In the genomic region with DNA sequence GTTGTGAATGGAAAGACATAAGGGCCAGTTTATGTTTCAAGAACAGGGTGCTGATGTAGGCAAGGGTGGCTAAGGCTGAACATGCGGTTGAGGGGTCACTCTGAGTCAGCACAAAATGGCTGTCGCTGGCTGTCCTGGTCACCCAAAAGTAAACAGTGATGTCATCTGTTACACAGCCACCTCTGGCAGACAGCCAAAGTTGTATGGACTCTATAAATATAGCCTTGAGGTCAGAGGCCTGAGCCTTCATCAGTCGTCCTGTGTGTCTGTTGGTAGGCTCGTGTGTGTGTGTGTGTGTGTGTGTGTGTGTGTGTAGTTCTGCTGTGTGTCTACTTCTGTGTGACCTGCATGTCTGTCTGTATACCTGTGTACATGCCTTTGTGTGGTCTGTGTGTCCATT, we compare ENCODE assay signal across 19 mouse cellular contexts. TPM values are rescaled to one million over a fixed set of nuclear protein-coding genes. Genes with fewer than 3 reads are reported as not detected.
A peak's percentile ranks its signal among the peaks of the same experiment; 100 is the strongest.
DNase-seq lines count a peak whose midpoint lies in the region; ATAC-seq and TF ChIP-seq lines count a peak whose summit lies in the region.
"Had no signal": no experiment of that assay in that cellular context is flagged by ENCODE, and none has a peak within 500 bp of the region (broad histone marks: within the 10 kb centered on the region; RNA-seq: fewer than 3 reads in every experiment).

No protein-coding gene starts in this region.

- H3K36me3 ChIP-seq in lung, postnatal 0 days (ENCODE audit: insufficient read depth, low read length), result no peaks in the 10 kb centered on the region
- no peaks in the 10 kb centered on the region for H3K36me3 ChIP-seq in liver, embryonic 15.5 days (replicated peaks)
- H3K36me3 ChIP-seq in forebrain, embryonic 13.5 days (ENCODE audit: poor library complexity, severe bottlenecking), result peaks cover 1% of the 10 kb centered on the region
- H3K36me3 ChIP-seq: lung, embryonic 15.5 days had no signal

- H3K27ac ChIP-seq in lung, postnatal 0 days (ENCODE audit: low read length), result no peak overlapping the region
- H3K27ac ChIP-seq in bone marrow macrophage, adult 2 months (ENCODE audit: insufficient read depth, low read depth, low read length), result peak overlapping the region; percentile 19
- H3K27ac ChIP-seq in liver, embryonic 15.5 days (replicated peaks), result no peak overlapping the region
- no peak overlapping the region for H3K27ac ChIP-seq in forebrain, embryonic 13.5 days
- H3K27ac ChIP-seq: embryonic facial prominence, embryonic 13.5 days; hindbrain, embryonic 14.5 days; lung, embryonic 15.5 days; midbrain, embryonic 13.5 days had no signal

- H3K27me3 ChIP-seq in lung, postnatal 0 days (replicated peaks; ENCODE audit: insufficient read depth, low read length), result 0 out of 2 replicates have a peak, but pooled peaks cover 4% of the 10 kb centered on the region
- peaks cover 13% of the 10 kb centered on the region; the same call in 1 of the 2 replicates for H3K27me3 ChIP-seq in liver, embryonic 15.5 days
- peaks cover 17% of the 10 kb centered on the region for H3K27me3 ChIP-seq in forebrain, embryonic 13.5 days

- H3K9me3 ChIP-seq in lung, postnatal 0 days (ENCODE audit: low read length), result no peaks in the 10 kb centered on the region
- no peaks in the 10 kb centered on the region for H3K9me3 ChIP-seq in liver, embryonic 15.5 days (replicated peaks)
- H3K9me3 ChIP-seq in forebrain, embryonic 13.5 days (replicated peaks), result no peaks in the 10 kb centered on the region
- H3K9me3 ChIP-seq: embryonic facial prominence, embryonic 13.5 days; lung, embryonic 15.5 days; midbrain, embryonic 13.5 days had no signal

- no peak for TF ChIP-seq POLR2A in bone marrow macrophage, adult 2 months (IDR thresholded peaks at IDR 0.05; ENCODE audit: borderline replicate concordance, low read depth, low read length)

- 0 out of 2 replicates have a peak, but pooled peaks cover 5% of the 10 kb centered on the region for H3K4me1 ChIP-seq in lung, postnatal 0 days (ENCODE audit: insufficient read depth, low read depth, low read length)
- peaks cover 20% of the 10 kb centered on the region for H3K4me1 ChIP-seq in bone marrow macrophage, adult 2 months (ENCODE audit: control insufficient read depth, insufficient read depth, low read length)
- peaks cover 39% of the 10 kb centered on the region for H3K4me1 ChIP-seq in liver, embryonic 15.5 days (replicated peaks)
- peaks cover 20% of the 10 kb centered on the region for H3K4me1 ChIP-seq in forebrain, embryonic 13.5 days

- 6% methylated on average over 4 of the region's 4 CpGs for WGBS in lung, postnatal 0 days
- WGBS in liver, embryonic 15.5 days (ENCODE audit: insufficient replicate concordance), result 43% methylated on average over 4 of the region's 4 CpGs
- WGBS in forebrain, embryonic 13.5 days, result 70% methylated on average over 4 of the region's 4 CpGs

- DNase-seq in lung, postnatal 0 days (ENCODE audit: low spot score), result peak; percentile 69
- DNase-seq in lung, postnatal 25 days (ENCODE audit: low spot score), result no peak
- peak; percentile 79 for DNase-seq in yolk sac, embryonic 10.5 days (ENCODE audit: low spot score)
- DNase-seq in left cerebral cortex, postnatal 36 days (ENCODE audit: low spot score in 2 of 2), result no peak
- DNase-seq: gastrocnemius, postnatal 25 days; kidney, adult 18-20 months; kidney, postnatal 4 days; left cerebral cortex, postnatal 4 days; retina, postnatal 1 day had no signal

- H3K4me3 ChIP-seq in lung, postnatal 0 days (ENCODE audit: low read depth, low read length), result no peak overlapping the region
- no peak overlapping the region for H3K4me3 ChIP-seq in bone marrow macrophage, adult 2 months (ENCODE audit: insufficient read depth, low read length)
- no peak overlapping the region for H3K4me3 ChIP-seq in liver, embryonic 15.5 days (replicated peaks)
- H3K4me3 ChIP-seq in forebrain, embryonic 13.5 days, result no peak overlapping the region
- H3K4me3 ChIP-seq: embryonic facial prominence, embryonic 13.5 days; lung, embryonic 15.5 days; midbrain, embryonic 13.5 days; myocyte had no signal

- no peak overlapping the region for H3K9ac ChIP-seq in lung, postnatal 0 days (replicated peaks; ENCODE audit: low read depth)
- H3K9ac ChIP-seq in liver, embryonic 15.5 days, result no peak overlapping the region
- no peak overlapping the region for H3K9ac ChIP-seq in forebrain, embryonic 13.5 days
- H3K9ac ChIP-seq: embryonic facial prominence, embryonic 13.5 days; hindbrain, embryonic 14.5 days; lung, embryonic 15.5 days; midbrain, embryonic 13.5 days had no signal

- TF ChIP-seq EP300 in lung, postnatal 0 days (IDR thresholded peaks at IDR 0.05), result no peak

- H3K4me2 ChIP-seq in lung, postnatal 0 days (replicated peaks; ENCODE audit: low read depth, low read length), result no peak overlapping the region
- no peak overlapping the region for H3K4me2 ChIP-seq in liver, embryonic 15.5 days
- no peak overlapping the region for H3K4me2 ChIP-seq in forebrain, embryonic 13.5 days
- H3K4me2 ChIP-seq: embryonic facial prominence, embryonic 13.5 days; hindbrain, embryonic 14.5 days; lung, embryonic 15.5 days; midbrain, embryonic 13.5 days had no signal

- intact Hi-C loops in left cerebral cortex, postnatal 36 days (cut with DNase I), result no loop called here

- ATAC-seq in lung, postnatal 0 days, result peak; percentile 14
- peak; percentile 64 for ATAC-seq in liver, embryonic 15.5 days (ENCODE audit: insufficient read depth)
- no peak for ATAC-seq in forebrain, embryonic 13.5 days
- ATAC-seq: midbrain, embryonic 13.5 days; Patski had no signal

- TF ChIP-seq CTCF in lung, postnatal 0 days (IDR thresholded peaks at IDR 0.05), result no peak
- TF ChIP-seq CTCF in bone marrow macrophage, adult 2 months (IDR thresholded peaks at IDR 0.05; ENCODE audit: low read depth, low read length), result no peak

RNA-seq across cellular contexts. Expression of a gene that starts 1.7 kb away (rescaled TPM):
- 27.9 and 31.0 TPM in 2 replicates for polyA plus RNA-seq in lung, postnatal 0 days (2015; fragmentation: Nextera tagmentation; extraction: Ambion mirVana)
- 13.5 and 16.7 TPM in 2 replicates for polyA plus RNA-seq in bone marrow macrophage, adult 2 months (2012; ENCODE audit: insufficient read depth, insufficient read length, missing spikeins)
- 7.7 and 8.1 TPM in 2 replicates for polyA plus RNA-seq in liver, embryonic 15.5 days (2015; fragmentation: Nextera tagmentation; extraction: Ambion mirVana)
- 10 to 100 TPM; 31.4 to 34.7 TPM for total RNA-seq in left cerebral cortex, postnatal 36 days (2021)
- polyA plus RNA-seq in forebrain, embryonic 13.5 days (2015; fragmentation: Nextera tagmentation; extraction: Ambion mirVana), result 23.5 and 24.6 TPM in 2 replicates

RNA-seq across cellular contexts. Expression of a gene that starts 7.5 kb away (rescaled TPM):
- polyA plus RNA-seq in lung, postnatal 0 days (2015; fragmentation: Nextera tagmentation; extraction: Ambion mirVana), result 0.33 and 0.40 TPM in 2 replicates
- not detected in 2 replicates for polyA plus RNA-seq in bone marrow macrophage, adult 2 months (2012; ENCODE audit: insufficient read depth, insufficient read length, missing spikeins)
- not detected in 2 replicates for polyA plus RNA-seq in liver, embryonic 15.5 days (2015; fragmentation: Nextera tagmentation; extraction: Ambion mirVana)
- total RNA-seq in left cerebral cortex, postnatal 36 days (2021), result 10 to 100 TPM; 28.3 to 30.3 TPM
- polyA plus RNA-seq in forebrain, embryonic 13.5 days (2015; fragmentation: Nextera tagmentation; extraction: Ambion mirVana), result 0.62 and 0.91 TPM in 2 replicates
- total RNA-seq: neutrophil, adult 5-6 weeks had no signal

Comparison
In these comparisons a context has a peak if more than half of its experiments do, and no peak if none do; other contexts are left out.
1. DNase-seq: peak in lung, postnatal 0 days (single experiment) and yolk sac, embryonic 10.5 days (single experiment); none in lung, postnatal 25 days (single experiment) and left cerebral cortex, postnatal 36 days (0 of 2).